Mouse (Mus musculus): Measurements from ENCODE around the gene Nes. TPM values are rescaled to one million over a fixed set of nuclear protein-coding genes. Genes with fewer than 3 reads are reported as not detected.
A peak's percentile ranks its signal among the peaks of the same experiment; 100 is the strongest.

Nes gene
- polyA plus RNA-seq, 1 experiment from 2014 or later, result 29.4 TPM

DNA sequence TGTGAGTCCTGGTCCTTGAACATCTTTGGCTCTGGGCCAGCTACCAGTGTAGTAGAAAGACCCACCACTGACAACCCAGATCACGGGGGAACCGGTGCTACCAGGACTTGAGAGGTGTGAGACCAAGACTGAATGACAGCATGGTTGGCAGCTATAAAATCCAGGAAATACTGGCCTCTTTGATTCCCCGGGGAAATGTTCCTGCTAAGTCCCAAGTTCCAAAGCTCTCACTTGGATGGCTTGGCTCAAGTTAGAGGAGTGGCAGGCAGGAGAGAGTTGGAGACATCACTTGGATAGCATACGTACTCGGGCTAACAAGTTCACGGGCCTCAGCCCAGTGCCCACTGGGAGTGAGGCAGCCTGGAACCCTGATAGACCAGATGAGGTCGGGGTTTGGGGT lies 27.3 kb upstream of the Nes start:
- H3K4me3 ChIP-seq (replicated peaks), result no peak overlapping the region
- ATAC-seq (ENCODE audit: insufficient number of reproducible peaks, insufficient read depth, low FRiP score, low TSS enrichment, low read depth), result no peak
- no peaks in the 10 kb centered on the region for H3K27me3 ChIP-seq
- H3K9me3 ChIP-seq, result no peaks in the 10 kb centered on the region
- H3K4me1 ChIP-seq (replicated peaks), result peaks cover 47% of the 10 kb centered on the region
- 47% methylated on average over 7 of the region's 7 CpGs for WGBS
- no peak overlapping the region for H3K4me2 ChIP-seq
- no peak overlapping the region for H3K27ac ChIP-seq
- H3K36me3 ChIP-seq, result peaks cover 41% of the 10 kb centered on the region
- no peak overlapping the region for H3K9ac ChIP-seq (replicated peaks)

DNA sequence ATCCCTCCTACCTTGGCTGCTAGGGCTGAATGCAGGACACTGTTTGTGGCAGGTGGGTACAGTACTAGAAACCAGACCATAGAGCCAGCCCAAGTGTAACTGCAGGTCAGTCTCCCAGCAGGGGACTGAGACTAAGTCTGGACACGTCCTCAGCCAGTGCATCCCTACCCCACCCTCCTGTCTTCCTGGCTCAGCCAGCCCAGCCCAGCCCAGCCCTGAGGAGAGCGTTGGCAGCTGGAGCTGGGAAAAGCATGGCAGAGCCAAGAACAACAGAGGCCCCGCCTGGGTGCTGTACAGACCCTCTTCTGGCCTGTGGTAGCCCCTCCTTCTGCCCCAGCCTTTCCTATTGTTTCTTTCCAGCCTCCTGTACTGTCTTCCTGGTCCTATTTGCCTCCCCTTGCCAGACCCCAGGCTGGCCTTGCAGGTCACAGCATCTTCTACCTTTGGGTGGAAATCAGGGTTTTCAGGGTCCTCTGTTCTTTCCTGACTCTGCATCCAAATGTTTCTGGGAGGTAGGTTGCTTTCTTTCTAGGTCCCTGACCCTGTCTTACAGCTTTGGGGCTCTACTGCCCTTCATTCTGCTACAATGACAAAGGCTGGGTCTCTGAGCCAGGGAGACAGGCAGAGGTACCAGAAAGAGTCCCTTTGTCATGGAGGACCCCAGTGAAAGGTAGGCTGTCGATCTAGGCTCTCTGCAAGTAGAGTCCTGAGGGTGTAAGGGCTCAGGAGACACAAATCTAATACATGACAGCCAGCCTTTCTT lies 25.9 kb upstream of the Nes start:
- Histone ChIP-seq H3K4me2 (0 out of 2 replicates have a peak overlapping the region, but pooled peaks have one; percentile 82), H3K27me3 (no peaks in the 10 kb centered on the region), H3K36me3 (peaks cover 27% of the 10 kb centered on the region), H3K4me3 (replicated peaks) (no peak overlapping the region), H3K27ac (peak overlapping the region; percentile 96), H3K9ac (replicated peaks) (peak overlapping the region; percentile 8; the same call in 1 of the 2 replicates), H3K9me3 (no peaks in the 10 kb centered on the region), H3K4me1 (replicated peaks) (peaks cover 54% of the 10 kb centered on the region)
- WGBS, result 19% methylated on average over 4 of the region's 4 CpGs
- no peak for ATAC-seq (ENCODE audit: insufficient number of reproducible peaks, insufficient read depth, low FRiP score, low TSS enrichment, low read depth)

DNA sequence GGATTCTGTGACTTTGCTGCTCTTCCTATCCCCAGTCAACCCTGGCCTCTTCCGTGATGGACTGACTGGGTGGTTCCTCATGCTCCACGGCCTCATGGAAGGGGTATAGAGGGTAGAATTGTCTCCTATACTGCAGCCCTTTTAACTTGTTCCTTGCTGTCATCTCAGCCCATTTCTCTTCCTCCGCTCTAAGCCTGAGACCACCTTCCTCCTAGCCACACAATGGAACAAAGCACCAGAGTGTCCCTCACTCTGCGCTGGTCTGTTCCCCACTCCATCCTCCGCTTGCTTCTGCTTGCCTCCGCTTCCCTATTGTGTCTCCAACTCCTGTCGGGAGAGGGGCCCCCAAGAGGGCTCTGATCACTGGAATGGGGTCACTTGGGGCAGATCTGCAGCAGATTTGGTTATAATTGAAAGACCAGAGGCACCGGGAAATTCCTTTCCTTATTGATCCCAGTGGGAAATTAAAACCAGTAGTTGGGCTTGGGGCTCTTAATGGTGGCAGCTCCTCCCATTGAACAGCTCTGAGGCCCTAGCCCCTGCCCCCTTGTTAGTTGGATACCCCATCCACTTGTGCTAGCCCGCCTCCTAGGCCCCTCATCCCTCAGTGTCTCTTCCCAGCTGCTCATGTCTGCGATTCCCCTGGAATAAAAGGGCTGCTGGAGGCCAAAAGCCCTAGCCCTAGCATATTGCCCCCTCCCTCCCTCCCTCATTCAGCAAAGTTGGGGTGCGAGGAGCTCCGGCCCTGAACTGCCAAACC lies 24.9 kb upstream of the Nes start:
- Histone ChIP-seq H3K27me3 (no peaks in the 10 kb centered on the region), H3K27ac (peak overlapping the region; percentile 96), H3K9me3 (no peaks in the 10 kb centered on the region), H3K36me3 (peaks cover 18% of the 10 kb centered on the region), H3K4me2 (peak overlapping the region; percentile 82), H3K4me3 (replicated peaks) (peak overlapping the region; percentile 15; the same call in 1 of the 2 replicates), H3K4me1 (replicated peaks) (peaks cover 62% of the 10 kb centered on the region), H3K9ac (replicated peaks) (peak overlapping the region; percentile 40; the same call in 1 of the 2 replicates)
- ATAC-seq (ENCODE audit: insufficient number of reproducible peaks, insufficient read depth, low FRiP score, low TSS enrichment, low read depth), result no peak
- WGBS, result 8% methylated on average over 12 of the region's 12 CpGs

DNA sequence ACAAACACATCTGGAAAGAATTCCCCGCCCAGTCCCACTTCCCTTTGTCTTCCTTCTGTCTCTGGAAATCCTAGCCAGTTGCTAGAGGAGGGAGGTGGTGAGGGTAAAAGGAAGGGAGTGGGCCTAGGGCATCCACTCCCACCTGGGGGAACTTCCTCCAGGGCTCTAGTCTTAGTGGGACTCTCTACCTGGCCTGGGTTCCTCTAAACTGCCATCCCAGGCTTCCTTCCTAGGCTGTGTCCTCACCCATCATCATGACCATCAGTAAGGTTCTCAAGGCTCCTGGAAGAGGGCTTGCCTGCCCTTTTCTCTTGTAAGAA lies 24.4 kb upstream of the Nes start:
- peak overlapping the region; percentile 82 for H3K4me2 ChIP-seq
- peaks cover 12% of the 10 kb centered on the region for H3K36me3 ChIP-seq
- no peak for ATAC-seq (ENCODE audit: insufficient number of reproducible peaks, insufficient read depth, low FRiP score, low TSS enrichment, low read depth)
- H3K4me1 ChIP-seq (replicated peaks), result peaks cover 68% of the 10 kb centered on the region
- WGBS, result 9% methylated on average over 1 of the region's 1 CpGs
- no peaks in the 10 kb centered on the region for H3K9me3 ChIP-seq
- peak overlapping the region; percentile 68; the same call in 1 of the 2 replicates for H3K4me3 ChIP-seq (replicated peaks)
- H3K27ac ChIP-seq, result peak overlapping the region; percentile 96
- peak overlapping the region; percentile 40; the same call in 1 of the 2 replicates for H3K9ac ChIP-seq (replicated peaks)
- no peaks in the 10 kb centered on the region for H3K27me3 ChIP-seq

DNA sequence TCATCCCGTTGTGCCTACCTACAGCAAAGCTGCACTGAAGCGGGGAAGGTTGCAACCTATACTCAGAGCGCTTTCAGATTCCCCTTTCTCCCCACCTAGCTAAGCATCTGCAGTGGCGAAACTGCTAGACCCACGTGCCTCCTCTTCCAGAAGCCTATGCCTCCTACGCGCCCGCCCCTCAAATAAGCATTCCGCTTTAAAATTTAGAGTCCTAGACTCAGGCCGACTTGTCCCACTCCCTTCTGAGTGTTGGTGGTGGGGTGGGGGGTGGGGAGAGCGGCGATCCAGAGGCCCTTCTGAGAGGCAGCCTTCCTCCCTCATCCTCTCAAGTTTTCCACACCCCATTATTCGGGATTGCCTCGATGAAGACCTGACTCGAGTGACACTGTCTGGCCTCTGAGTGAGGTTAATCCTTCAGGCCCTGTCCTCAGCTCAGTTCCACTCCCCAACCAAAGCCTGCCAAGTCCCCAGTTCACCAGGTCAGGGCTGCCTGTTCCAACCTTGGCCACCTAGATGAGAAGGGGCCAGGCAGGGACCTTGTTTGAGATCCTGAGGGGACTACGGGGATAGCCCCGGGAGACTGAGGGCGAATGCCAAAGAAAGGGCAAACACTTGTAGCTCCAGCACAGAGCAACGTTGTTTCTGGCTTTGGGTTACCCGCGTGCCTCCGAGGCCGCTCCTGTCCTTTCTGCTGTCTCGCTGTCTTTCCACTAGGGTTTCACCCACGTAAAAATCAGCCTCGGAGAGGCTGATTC lies 23.6 kb upstream of the Nes start:
- H3K27ac ChIP-seq, result peak overlapping the region; percentile 96
- H3K4me2 ChIP-seq, result peak overlapping the region; percentile 82
- no peaks in the 10 kb centered on the region for H3K27me3 ChIP-seq
- ATAC-seq (ENCODE audit: insufficient number of reproducible peaks, insufficient read depth, low FRiP score, low TSS enrichment, low read depth), result no peak
- H3K9ac ChIP-seq (replicated peaks), result peak overlapping the region; percentile 78
- WGBS, result 2% methylated on average over 26 of the region's 26 CpGs
- H3K4me1 ChIP-seq (replicated peaks), result peaks cover 75% of the 10 kb centered on the region
- H3K9me3 ChIP-seq, result no peaks in the 10 kb centered on the region
- peak overlapping the region; percentile 68 for H3K4me3 ChIP-seq (replicated peaks)
- peaks cover 11% of the 10 kb centered on the region for H3K36me3 ChIP-seq

DNA sequence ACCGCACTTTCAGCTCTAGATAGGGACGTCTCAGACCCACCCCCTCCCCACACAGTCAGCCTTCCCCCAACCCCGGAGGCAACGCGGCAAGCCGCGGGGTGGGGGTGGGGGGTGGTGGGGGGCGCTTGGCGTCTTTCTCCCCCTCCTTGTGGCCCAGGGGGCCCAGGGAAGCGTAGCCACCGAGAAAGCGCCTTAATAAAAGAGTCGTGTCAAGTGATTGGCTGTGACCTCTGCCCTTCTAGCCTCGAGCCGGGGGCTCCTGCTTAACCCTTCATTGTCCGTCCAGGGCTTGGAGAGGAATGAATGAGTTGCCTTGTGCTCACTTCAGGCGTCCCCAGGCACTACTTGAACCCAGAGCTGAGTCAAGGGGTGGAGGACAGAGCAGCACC lies 23.1 kb upstream of the Nes start:
- Histone ChIP-seq H3K27me3 (no peaks in the 10 kb centered on the region), H3K4me2 (peak overlapping the region; percentile 82), H3K36me3 (peaks cover 12% of the 10 kb centered on the region), H3K9me3 (no peaks in the 10 kb centered on the region), H3K4me1 (replicated peaks) (peaks cover 81% of the 10 kb centered on the region), H3K27ac (peak overlapping the region; percentile 96), H3K4me3 (replicated peaks) (peak overlapping the region; percentile 68), H3K9ac (replicated peaks) (peak overlapping the region; percentile 78)
- under 1% methylated on average over 17 of the region's 17 CpGs for WGBS
- no peak for ATAC-seq (ENCODE audit: insufficient number of reproducible peaks, insufficient read depth, low FRiP score, low TSS enrichment, low read depth)

DNA sequence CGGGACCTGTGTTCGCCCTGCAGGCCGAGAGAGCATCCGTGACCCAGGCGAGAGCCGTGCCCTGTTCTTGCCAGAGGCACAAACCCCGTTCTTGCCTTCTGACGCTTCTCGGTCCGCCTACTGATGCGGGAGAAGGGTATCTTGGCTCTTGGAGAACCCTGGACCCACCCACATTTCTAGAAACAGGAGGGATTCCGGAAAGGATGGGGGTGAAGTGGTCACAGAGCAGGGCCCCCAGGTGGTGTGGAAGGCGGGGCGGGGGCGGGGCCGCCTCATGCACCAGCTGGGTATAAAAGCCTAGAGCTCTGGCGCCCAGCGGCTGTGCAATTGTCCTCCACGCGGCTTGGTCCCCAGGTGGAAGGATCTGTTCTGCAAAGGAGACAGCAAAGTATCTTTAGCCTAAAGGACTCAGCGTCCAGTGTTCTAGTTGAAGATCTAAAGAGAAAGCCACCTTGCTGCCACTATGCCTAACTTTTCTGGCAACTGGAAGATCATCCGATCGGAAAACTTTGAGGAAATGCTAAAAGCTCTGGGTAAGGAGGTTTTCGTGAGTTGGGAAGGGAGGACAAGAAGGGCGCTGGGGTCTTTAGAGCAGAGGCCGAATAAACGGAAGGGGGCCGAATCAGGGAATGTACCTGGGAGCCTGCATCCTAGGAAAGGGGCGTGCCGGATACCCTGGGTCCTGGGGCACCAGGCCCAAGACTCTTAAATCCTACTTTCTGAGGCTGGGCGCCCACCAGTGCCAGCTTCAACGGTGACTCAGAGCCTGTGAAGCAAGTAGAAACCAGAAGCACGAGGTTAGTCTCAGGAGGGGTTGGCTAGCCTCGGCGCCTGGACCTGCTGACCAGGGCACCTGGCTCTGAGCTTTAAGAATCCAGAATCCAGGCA lies 22.3 kb upstream of the Nes start, which contains the start of gene Crabp2:
TSS of gene Crabp2 (plus strand) at position 289 of the 888 bp plus-strand sequence.
- Histone ChIP-seq H3K9me3 (no peaks in the 10 kb centered on the region), H3K36me3 (peaks cover 20% of the 10 kb centered on the region), H3K27ac (peak within 1 kb of the TSS; percentile 96), H3K9ac (replicated peaks) (peak within 1 kb of the TSS; percentile 78), H3K4me3 (replicated peaks) (peak within 1 kb of the TSS; percentile 68), H3K27me3 (no peaks in the 10 kb centered on the region), H3K4me2 (peak within 1 kb of the TSS; percentile 82), H3K4me1 (replicated peaks) (peaks cover 81% of the 10 kb centered on the region)
- under 1% methylated on average over 35 of the region's 35 CpGs for WGBS
- peak; percentile 19; the same call in 1 of the 2 replicates for ATAC-seq (ENCODE audit: insufficient number of reproducible peaks, insufficient read depth, low FRiP score, low TSS enrichment, low read depth)

DNA sequence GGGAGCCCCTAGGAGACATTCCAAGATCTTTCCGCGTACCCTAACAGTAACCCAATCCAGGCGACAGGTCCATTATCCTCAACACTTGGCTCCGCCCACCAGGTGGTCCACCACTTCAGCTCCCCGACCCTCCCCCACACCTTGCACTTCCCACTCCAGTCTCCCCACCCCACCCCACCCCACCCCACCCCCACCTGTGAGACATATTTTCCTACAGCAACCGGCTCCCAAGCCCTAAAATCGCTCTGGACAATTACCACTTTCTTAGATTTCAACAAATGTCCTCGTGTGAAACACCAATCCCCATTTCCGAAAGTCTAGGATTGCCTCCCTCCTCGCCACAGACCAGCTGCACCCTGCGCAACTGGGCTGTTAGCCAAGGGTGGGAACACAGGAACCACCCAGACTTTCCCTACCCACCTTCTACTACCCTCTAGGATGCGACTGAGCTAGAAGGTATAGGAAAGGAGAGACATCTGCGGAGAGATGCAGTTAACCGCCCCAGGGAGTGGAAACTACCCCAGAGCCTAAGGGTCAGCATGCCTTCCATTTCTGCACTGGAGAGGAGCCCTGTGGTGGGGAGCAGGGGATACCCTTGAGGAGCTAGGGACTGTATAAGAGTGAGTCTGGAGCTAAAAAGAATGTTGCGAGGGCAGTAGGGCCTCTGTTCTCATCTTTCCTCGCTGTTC lies 21.5 kb upstream of the Nes start:
- Histone ChIP-seq H3K4me2 (peak overlapping the region; percentile 82), H3K9me3 (no peaks in the 10 kb centered on the region), H3K9ac (replicated peaks) (peak overlapping the region; percentile 78), H3K4me3 (replicated peaks) (peak overlapping the region; percentile 68), H3K27me3 (no peaks in the 10 kb centered on the region), H3K36me3 (peaks cover 28% of the 10 kb centered on the region), H3K4me1 (replicated peaks) (peaks cover 76% of the 10 kb centered on the region), H3K27ac (peak overlapping the region; percentile 96)
- ATAC-seq (ENCODE audit: insufficient number of reproducible peaks, insufficient read depth, low FRiP score, low TSS enrichment, low read depth), result peak; percentile 39
- under 1% methylated on average over 16 of the region's 16 CpGs for WGBS

DNA sequence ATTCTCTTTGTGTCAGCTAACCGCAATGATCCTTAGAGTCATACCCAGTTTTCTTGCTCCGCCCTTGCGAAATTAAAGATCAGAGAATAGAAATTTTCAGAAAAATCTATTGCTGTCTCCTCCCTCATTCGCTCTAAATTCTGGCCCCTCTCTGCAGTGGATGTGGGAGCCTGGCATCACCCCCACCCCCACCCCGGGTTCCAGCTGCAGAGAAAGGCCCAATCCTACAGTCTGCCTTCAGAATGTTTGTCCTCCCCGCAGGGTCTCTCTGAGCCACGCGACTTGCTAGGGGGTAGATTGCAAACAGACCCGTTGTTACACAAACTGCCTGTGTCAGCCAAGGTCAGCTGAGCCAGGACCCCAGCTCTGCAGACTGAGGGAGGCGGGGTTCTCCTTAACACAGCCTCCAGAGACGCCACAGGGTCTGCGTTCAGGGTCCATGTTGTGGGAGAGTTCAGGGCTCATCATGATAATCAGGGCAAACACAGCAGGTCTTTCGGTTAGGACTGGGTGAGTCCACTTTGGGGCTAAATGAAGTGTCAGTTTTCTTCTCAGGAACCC lies 20.8 kb upstream of the Nes start:
- peak overlapping the region; percentile 78 for H3K9ac ChIP-seq (replicated peaks)
- 3% methylated on average over 13 of the region's 13 CpGs for WGBS
- ATAC-seq (ENCODE audit: insufficient number of reproducible peaks, insufficient read depth, low FRiP score, low TSS enrichment, low read depth), result no peak

More for the DNA sequence above, 20.8 kb upstream of the Nes start:
- Histone ChIP-seq H3K4me1 (replicated peaks) (peaks cover 70% of the 10 kb centered on the region), H3K27me3 (no peaks in the 10 kb centered on the region), H3K9me3 (no peaks in the 10 kb centered on the region), H3K4me3 (replicated peaks) (peak overlapping the region; percentile 68), H3K27ac (peak overlapping the region; percentile 96), H3K36me3 (peaks cover 34% of the 10 kb centered on the region), H3K4me2 (peak overlapping the region; percentile 82)
